Mouse (Mus musculus) thymus, adult 2 months (tissue): ENCODE results near the gene Wdr20rt.

Source experiments
- CTCF ChIP-seq: fragments of 200-500 bp; IDR thresholded peaks from 2 replicates; pipeline ENCODE4 v1.5.1; 2012; ENCODE audit warnings: mild to moderate bottlenecking, control low read depth, low read length, moderate library complexity, borderline replicate concordance; ENCODE audit not compliant: control insufficient read depth, poor library complexity, insufficient read depth; ENCODE audit errors: extremely low read depth
- POLR2A ChIP-seq: fragments of 200-500 bp; IDR thresholded peaks from 2 replicates; pipeline ENCODE4 v1.6.1; 2012; ENCODE audit warnings: mild to moderate bottlenecking, low read length, control low read depth, moderate library complexity; ENCODE audit not compliant: control insufficient read depth, poor library complexity, insufficient read depth; ENCODE audit errors: extremely low read depth

GRCm38 (mm10) chr12:65273807-65274206 is 48.5 kb downstream of the Wdr20rt start:
- TF ChIP-seq POLR2A (no peak), CTCF (no peak)
